Mouse (Mus musculus) small intestine, adult 2 months (tissue): Measurements from ENCODE around the gene Epm2aip1. TPM values are rescaled to one million over a fixed set of nuclear protein-coding genes. Genes with fewer than 3 reads are reported as not detected.

Experiments
- H3K27ac ChIP-seq: fragments of 200-500 bp; 2 replicates; pipeline ENCODE4 v1.5.1; 2012; ENCODE audit warnings: low read depth, low read length, control low read depth, inconsistent platforms; ENCODE audit not compliant: insufficient read depth
- H3K27me3 ChIP-seq: fragments of 200-500 bp; 2 replicates; pipeline ENCODE4 v1.6.1; 2012; ENCODE audit warnings: mild to moderate bottlenecking, moderate library complexity, low read length, inconsistent platforms; ENCODE audit not compliant: control insufficient read depth, insufficient read depth
- H3K36me3 ChIP-seq: fragments of 200-500 bp; 2 replicates; pipeline ENCODE4 v1.6.1; 2012; ENCODE audit warnings: mild to moderate bottlenecking, low read length, control low read depth, inconsistent platforms; ENCODE audit not compliant: control insufficient read depth, insufficient read depth
- H3K4me1 ChIP-seq: fragments of 200-500 bp; 2 replicates; pipeline ENCODE4 v1.6.1; 2012; ENCODE audit warnings: low read length, inconsistent platforms, mixed read lengths; ENCODE audit not compliant: control insufficient read depth, insufficient read depth, insufficient read length
- H3K4me3 ChIP-seq: fragments of 200-500 bp; 2 replicates; pipeline ENCODE4 v1.5.1; 2012; ENCODE audit warnings: low read depth, mild to moderate bottlenecking, control low read depth, inconsistent platforms, low read length, moderate library complexity
- CTCF ChIP-seq: fragments of 200-500 bp; IDR thresholded peaks from 2 replicates; pipeline ENCODE4 v1.5.1; 2012; ENCODE audit warnings: low read depth, mild to moderate bottlenecking, control low read depth, inconsistent platforms, low read length, moderate library complexity, mixed read lengths; ENCODE audit not compliant: insufficient replicate concordance, insufficient read length; ENCODE audit errors: extremely low read depth
- POLR2A ChIP-seq: fragments of 200-500 bp; IDR thresholded peaks from 2 replicates; pipeline ENCODE4 v1.6.1; 2012; ENCODE audit warnings: low read depth, mild to moderate bottlenecking, control low read depth, inconsistent platforms, low read length, moderate library complexity
- WGBS: fragments of 180-500 bp; shearing (Covaris S2); methylation state at CpG from one replicate; pipeline ENCODE4 v1.1.7; 2018; 5-methylcytosine and 5-hydroxymethylcytosine counted together
- polyA plus RNA-seq: library from polyadenylated mRNA; depleted of rRNA; stranded (reverse); fragments of >200 nt; gene quantifications from 2 replicates; pipeline ENCODE4 v1.2.3, GENCODE M21; 2012

The Epm2aip1 gene
- polyA plus RNA-seq, 1 experiment, result 2.1 TPM

GRCm38 (mm10) chr9:111271056-111271433, 684 bp upstream of the Epm2aip1 start:
- peaks cover 9% of the 10 kb centered on the region; the same call in 1 of the 2 replicates for H3K4me1 ChIP-seq
- TF ChIP-seq CTCF (no peak), POLR2A (no peak)
- peak overlapping the region; percentile 63 for H3K4me3 ChIP-seq
- H3K27me3 ChIP-seq, result no peaks in the 10 kb centered on the region
- peak overlapping the region; percentile 59 for H3K27ac ChIP-seq
- WGBS, result under 1% methylated on average over 32 of the region's 32 CpGs
- peaks cover 6% of the 10 kb centered on the region for H3K36me3 ChIP-seq

- peak overlapping the region; percentile 74 for H3K4me3 ChIP-seq
- H3K27ac ChIP-seq, result peak overlapping the region; percentile 89
- H3K36me3 ChIP-seq, result peaks cover under 1% of the 10 kb centered on the region; the same call in 1 of the 2 replicates
- under 1% methylated on average over 19 of the region's 19 CpGs for WGBS
- H3K4me1 ChIP-seq, result peaks cover 9% of the 10 kb centered on the region; the same call in 1 of the 2 replicates
- no peaks in the 10 kb centered on the region for H3K27me3 ChIP-seq
- TF ChIP-seq POLR2A (no peak), CTCF (no peak)
These were observed 627 bp downstream of the Epm2aip1 start for GRCm38 (mm10) chr9:111272356-111272755.

DNA sequence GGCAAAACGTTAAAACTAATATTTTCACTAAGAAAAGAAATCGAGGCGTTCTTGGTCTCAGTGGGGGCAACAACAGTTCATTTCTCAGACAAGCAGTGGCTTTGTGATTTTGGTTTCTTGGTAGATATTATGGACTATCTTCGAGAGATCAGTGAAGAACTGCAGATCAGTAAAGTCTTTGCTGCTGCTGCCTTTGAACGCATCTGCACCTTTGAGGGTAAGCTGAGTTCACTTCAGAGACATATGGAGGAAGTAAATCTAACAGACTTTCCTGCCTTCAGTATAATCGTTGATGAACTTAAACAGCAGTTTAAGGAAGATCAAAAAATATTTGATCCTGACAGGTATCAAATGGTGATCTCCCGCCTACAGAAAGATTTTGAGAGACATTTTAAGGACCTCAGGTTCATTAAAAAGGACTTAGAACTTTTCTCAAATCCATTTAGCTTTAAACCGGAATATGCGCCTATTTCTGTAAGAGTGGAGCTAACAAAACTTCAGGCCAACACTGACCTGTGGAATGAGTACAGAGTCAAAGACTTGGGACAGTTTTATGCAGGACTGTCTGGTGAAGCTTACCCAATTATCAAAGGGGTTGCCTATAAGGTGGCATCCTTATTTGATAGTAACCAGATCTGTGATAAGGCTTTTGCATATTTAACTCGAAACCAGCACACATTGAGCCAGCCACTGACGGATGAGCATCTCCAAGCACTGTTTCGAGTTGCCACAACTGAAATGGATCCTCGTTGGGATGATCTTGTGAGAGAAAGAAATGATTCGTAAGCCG, 1.5 kb downstream of the Epm2aip1 start:
- 25% methylated on average over 15 of the region's 15 CpGs for WGBS
- H3K4me1 ChIP-seq, result peaks cover 9% of the 10 kb centered on the region; the same call in 1 of the 2 replicates
- H3K27ac ChIP-seq, result no peak overlapping the region
- peaks cover 4% of the 10 kb centered on the region for H3K36me3 ChIP-seq
- H3K27me3 ChIP-seq, result no peaks in the 10 kb centered on the region
- peak overlapping the region; percentile 74; the same call in 1 of the 2 replicates for H3K4me3 ChIP-seq
- TF ChIP-seq POLR2A (no peak), CTCF (no peak)

- H3K36me3 ChIP-seq, result peaks cover 8% of the 10 kb centered on the region
These were observed 2.2 kb downstream of the Epm2aip1 start for GRCm38 (mm10) chr9:111273958-111274357.

DNA sequence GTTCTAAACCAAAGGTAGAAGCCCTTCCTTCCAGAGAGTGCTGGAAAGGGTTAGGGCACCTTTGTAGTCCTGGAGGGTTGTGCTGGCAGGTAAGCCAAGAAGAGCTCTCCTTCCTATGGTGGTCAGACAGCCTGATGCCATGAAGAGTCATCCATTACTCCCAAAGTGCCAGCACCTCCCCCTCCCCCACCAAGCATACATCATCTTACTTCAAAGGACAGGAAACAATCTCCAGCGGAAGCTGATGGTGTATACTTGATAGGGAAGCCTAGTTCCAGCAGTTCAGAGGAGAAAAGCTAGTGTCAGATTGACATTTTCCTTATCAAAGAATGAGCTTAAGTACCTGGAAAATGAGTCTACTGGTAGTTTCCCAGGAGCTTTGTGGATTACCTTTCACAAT, 3.4 kb downstream of the Epm2aip1 start:
- 33% methylated on average over 1 of the region's 1 CpGs for WGBS
- H3K27ac ChIP-seq, result no peak overlapping the region
- H3K4me1 ChIP-seq, result peaks cover 9% of the 10 kb centered on the region; the same call in 1 of the 2 replicates
- H3K4me3 ChIP-seq, result peak overlapping the region; percentile 0; the same call in 1 of the 2 replicates
- peaks cover 15% of the 10 kb centered on the region for H3K36me3 ChIP-seq
- no peaks in the 10 kb centered on the region for H3K27me3 ChIP-seq
- TF ChIP-seq CTCF (no peak), POLR2A (no peak)

More at GRCm38 (mm10) chr9:111273958-111274357, 2.2 kb downstream of the Epm2aip1 start:
- WGBS, result 44% methylated on average over 1 of the region's 1 CpGs
- Histone ChIP-seq H3K27ac (no peak overlapping the region), H3K27me3 (no peaks in the 10 kb centered on the region), H3K4me1 (peaks cover 9% of the 10 kb centered on the region; the same call in 1 of the 2 replicates), H3K4me3 (no peak overlapping the region)
- TF ChIP-seq CTCF (no peak), POLR2A (no peak)

DNA sequence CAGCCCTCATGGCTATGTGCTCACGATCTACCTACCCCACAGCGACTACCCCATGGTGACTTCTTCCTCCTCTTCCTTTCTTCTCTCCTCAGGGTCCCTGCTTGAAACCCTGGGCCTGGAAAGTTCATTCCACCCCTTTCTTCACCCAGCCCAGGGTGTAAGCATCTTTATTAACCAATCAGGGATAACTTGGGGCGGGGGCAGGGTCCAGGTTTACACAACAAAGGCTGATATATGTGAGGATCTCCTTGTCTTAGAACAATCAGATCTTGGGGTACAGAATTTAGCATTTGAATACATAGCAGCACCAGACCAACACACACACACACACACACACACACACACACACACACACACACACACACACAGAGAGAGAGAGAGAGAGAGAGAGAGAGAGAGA, 13.3 kb downstream of the Epm2aip1 start:
- H3K27ac ChIP-seq, result no peak overlapping the region
- no peaks in the 10 kb centered on the region for H3K27me3 ChIP-seq
- WGBS, result 76% methylated on average over 3 of the region's 3 CpGs
- TF ChIP-seq POLR2A (no peak), CTCF (no peak)
- H3K4me3 ChIP-seq, result no peak overlapping the region
- H3K36me3 ChIP-seq, result no peaks in the 10 kb centered on the region
- no peaks in the 10 kb centered on the region for H3K4me1 ChIP-seq

DNA sequence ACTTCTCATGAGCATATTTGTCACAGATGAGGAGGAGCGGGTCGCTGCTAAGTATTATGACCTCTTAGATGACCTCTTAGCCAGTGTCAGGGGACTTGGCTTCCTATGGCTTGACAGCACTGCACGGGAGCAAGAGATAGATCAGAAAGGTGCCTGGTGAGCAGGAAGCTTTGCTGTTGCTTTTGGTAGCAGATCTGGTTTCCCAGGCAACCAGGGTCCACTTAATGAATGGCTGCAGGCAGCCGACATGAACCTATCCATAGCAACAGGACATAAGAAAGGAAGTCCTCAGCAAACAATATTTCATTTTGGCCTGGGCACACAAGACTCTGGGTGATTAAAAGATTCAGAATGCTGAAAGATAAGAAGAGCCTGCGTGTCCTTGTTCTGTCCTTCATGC, 13.9 kb downstream of the Epm2aip1 start:
- H3K4me1 ChIP-seq, result no peaks in the 10 kb centered on the region
- no peak overlapping the region for H3K27ac ChIP-seq
- TF ChIP-seq CTCF (no peak), POLR2A (no peak)
- H3K4me3 ChIP-seq, result no peak overlapping the region
- 38% methylated on average over 5 of the region's 5 CpGs for WGBS
- no peaks in the 10 kb centered on the region for H3K27me3 ChIP-seq
- H3K36me3 ChIP-seq, result no peaks in the 10 kb centered on the region
